14 mouse cellular contexts compared by ENCODE assay signal in genomic region chr11:83640141-83640540, GRCm38 (mm10). TPM values are rescaled to one million over a fixed set of nuclear protein-coding genes. Genes with fewer than 3 reads are reported as not detected.
DNase-seq lines count a peak whose midpoint lies in the region; ATAC-seq and TF ChIP-seq lines count a peak whose summit lies in the region.
"Had no signal": no experiment of that assay in that cellular context is flagged by ENCODE, and none has a peak within 500 bp of the region (broad histone marks: within the 10 kb centered on the region; RNA-seq: fewer than 3 reads in every experiment).

No protein-coding gene starts in this region.

- no peaks in the 10 kb centered on the region for H3K36me3 ChIP-seq in midbrain, postnatal 0 days (ENCODE audit: insufficient read depth, low read length)

- H3K4me3 ChIP-seq in bone marrow, adult 2 months (replicated peaks; ENCODE audit: control insufficient read depth, low read depth, low read length), result no peak overlapping the region
- H3K4me3 ChIP-seq in midbrain, postnatal 0 days (ENCODE audit: low read depth, low read length), result no peak overlapping the region

- H3K9ac ChIP-seq in midbrain, postnatal 0 days (replicated peaks; ENCODE audit: low read length, poor library complexity, severe bottlenecking), result no peak overlapping the region

- no peak for TF ChIP-seq POLR2A in bone marrow, adult 2 months (IDR thresholded peaks at IDR 0.05; ENCODE audit: borderline replicate concordance, control insufficient read depth, low read depth, low read length)

- DNase-seq in 416B (ENCODE audit: low read depth), result peak; percentile 96
- peak; percentile 27 for DNase-seq in lung, postnatal 10 days
- DNase-seq in spleen, adult 12 weeks (ENCODE audit: low spot score), result peak; percentile 14
- DNase-seq in embryo, embryonic 11 days, result no peak
- no peak for DNase-seq in ovary, postnatal 10 days (ENCODE audit: low spot score)
- DNase-seq in urinary bladder, postnatal 14 days (ENCODE audit: low spot score), result no peak
- no peak for DNase-seq in midbrain, postnatal 0 days (ENCODE audit: low spot score)
- DNase-seq: cerebellum, postnatal 25 days; gastrocnemius, postnatal 25 days; kidney, postnatal 14 days had no signal

- WGBS in bone marrow, adult 2 months, result under 1% methylated on average over 5 of the region's 5 CpGs
- WGBS in midbrain, postnatal 0 days, result 86% methylated on average over 5 of the region's 5 CpGs

- no peaks in the 10 kb centered on the region for H3K9me3 ChIP-seq in midbrain, postnatal 0 days (ENCODE audit: low read length)

- no peaks in the 10 kb centered on the region for H3K27me3 ChIP-seq in midbrain, postnatal 0 days (ENCODE audit: insufficient read depth, low read length)

- TF ChIP-seq CTCF in bone marrow, adult 2 months (IDR thresholded peaks at IDR 0.05; ENCODE audit: control insufficient read depth, insufficient read depth, low read length), result no peak
- TF ChIP-seq CTCF in midbrain, postnatal 0 days (IDR thresholded peaks at IDR 0.05), result no peak

- peak overlapping the region; percentile 91 for H3K27ac ChIP-seq in bone marrow, adult 2 months (ENCODE audit: control insufficient read depth, insufficient read depth, low read depth, low read length, poor library complexity)
- H3K27ac ChIP-seq in midbrain, postnatal 0 days (ENCODE audit: low read depth, low read length), result no peak overlapping the region

- no peak overlapping the region for H3K4me2 ChIP-seq in midbrain, postnatal 0 days (ENCODE audit: low read depth, low read length, poor library complexity, severe bottlenecking)

- peaks cover 2% of the 10 kb centered on the region; the same call in 1 of the 2 replicates for H3K4me1 ChIP-seq in bone marrow, adult 2 months (ENCODE audit: control insufficient read depth, insufficient read depth, low read length)
- no peaks in the 10 kb centered on the region; the same call in 1 of the 2 replicates for H3K4me1 ChIP-seq in midbrain, postnatal 0 days (ENCODE audit: insufficient read depth, low read length)

- ATAC-seq in midbrain, postnatal 0 days (ENCODE audit: low FRiP score), result no peak

RNA-seq across cellular contexts. Expression of gene Rpl9-ps1, which starts 5.3 kb away (rescaled TPM):
- polyA plus RNA-seq in bone marrow, adult 2 months (2011; ENCODE audit: insufficient read depth, insufficient read length, low replicate concordance, missing spikeins), result not detected in 2 replicates
- total RNA-seq in midbrain, postnatal 0 days (2014; rRNA removed), result not detected in 2 replicates
- polyA plus RNA-seq in midbrain, postnatal 0 days (2015; fragmentation: Nextera tagmentation; extraction: Ambion mirVana), result not detected in 2 replicates
- total RNA-seq: gastrocnemius, postnatal 25 days; heart, postnatal 4 days had no signal
- polyA plus RNA-seq: limb, embryonic 14.5 days; neural tube, embryonic 11.5 days had no signal

RNA-seq across cellular contexts. Expression of gene Ccl3, which starts 9.0 kb away (rescaled TPM):
- polyA plus RNA-seq in bone marrow, adult 2 months (2011; ENCODE audit: insufficient read depth, insufficient read length, low replicate concordance, missing spikeins), result 1.3 and 2.0 TPM in 2 replicates
- total RNA-seq in midbrain, postnatal 0 days (2014; rRNA removed), result 0.76 and 5.3 TPM in 2 replicates
- 0.91 and 1.2 TPM in 2 replicates for polyA plus RNA-seq in midbrain, postnatal 0 days (2015; fragmentation: Nextera tagmentation; extraction: Ambion mirVana)
- total RNA-seq: gastrocnemius, postnatal 25 days had no signal

RNA-seq across cellular contexts. Expression of gene Ccl4, which starts 22.2 kb away (rescaled TPM):
- 1.5 and 2.3 TPM in 2 replicates for polyA plus RNA-seq in bone marrow, adult 2 months (2011; ENCODE audit: insufficient read depth, insufficient read length, low replicate concordance, missing spikeins)
- not detected in 2 replicates for total RNA-seq in midbrain, postnatal 0 days (2014; rRNA removed)
- polyA plus RNA-seq in midbrain, postnatal 0 days (2015; fragmentation: Nextera tagmentation; extraction: Ambion mirVana), result not detected in 2 replicates
- total RNA-seq: gastrocnemius, postnatal 25 days; heart, postnatal 4 days had no signal

RNA-seq across cellular contexts. Expression of gene Ccl6, which starts 47.3 kb away (rescaled TPM):
- polyA plus RNA-seq in bone marrow, adult 2 months (2011; ENCODE audit: insufficient read depth, insufficient read length, low replicate concordance, missing spikeins), result 88.2 and 218 TPM in 2 replicates
- total RNA-seq in midbrain, postnatal 0 days (2014; rRNA removed), result 1.8 and 2.4 TPM in 2 replicates
- 3.6 and 4.4 TPM in 2 replicates for polyA plus RNA-seq in midbrain, postnatal 0 days (2015; fragmentation: Nextera tagmentation; extraction: Ambion mirVana)

Comparison
In these comparisons a context has a peak if more than half of its experiments do, and no peak if none do; other contexts are left out.
1. DNase-seq: peak in 416B (single experiment), lung, postnatal 10 days (single experiment) and spleen, adult 12 weeks (single experiment); none in embryo, embryonic 11 days (single experiment), ovary, postnatal 10 days (single experiment), urinary bladder, postnatal 14 days (single experiment) and midbrain, postnatal 0 days (single experiment).